Mouse (Mus musculus): ENCODE measurements around the gene Slc19a2.

DNA sequence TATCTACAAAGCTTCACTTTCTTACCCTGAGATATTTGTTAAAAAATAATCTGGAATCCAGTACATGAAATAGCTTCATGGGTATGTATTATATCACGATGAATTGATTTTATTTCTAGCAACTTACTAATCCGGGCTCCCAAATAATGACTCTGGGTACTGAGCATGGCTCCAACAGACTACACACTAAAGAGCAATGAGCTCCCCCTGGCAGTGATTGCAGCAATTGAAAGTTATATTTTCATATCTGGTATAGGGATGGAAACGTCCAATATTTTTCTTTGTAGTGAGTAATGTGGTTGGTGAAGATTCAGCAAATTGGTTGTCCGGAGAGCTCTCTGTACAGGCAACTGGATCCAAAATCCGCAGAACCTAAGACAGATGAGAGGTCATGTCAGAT, 43.2 kb downstream of the Slc19a2 start:
- no peak for TF ChIP-seq POLR2A (IDR thresholded peaks at IDR 0.05; ENCODE audit: borderline replicate concordance, extremely low read depth, insufficient read depth, insufficient read length, poor library complexity, severe bottlenecking)
- TF ChIP-seq CTCF (IDR thresholded peaks at IDR 0.05; ENCODE audit: borderline replicate concordance, extremely low read depth, insufficient read depth, insufficient read length), result no peak
